Mouse (Mus musculus): ENCODE data around the gene Tfam.

The Tfam gene

GRCm38 (mm10) chr10:71238240-71238554 lies at the start of gene Tfam:
Tfam (minus strand) TSS chr10:71238280.
- DNase-seq = no peak

GRCm38 (mm10) chr10:71285126-71285580 lies 47.1 kb upstream of the Tfam start, which contains the start of gene Ube2d1:
Ube2d1 (minus strand) TSS chr10:71285262.
- peak; percentile 75 to 88 for DNase-seq

- no peak for DNase-seq
Measured at GRCm38 (mm10) chr10:71284511-71285125, 46.5 kb upstream of the Tfam start.

GRCm38 (mm10) chr10:71284131-71284510 lies 46.0 kb upstream of the Tfam start:
- no peak for DNase-seq

GRCm38 (mm10) chr10:71273008-71273739 lies 35.1 kb upstream of the Tfam start:
- no peak for DNase-seq

GRCm38 (mm10) chr10:71267973-71268372 lies 29.9 kb upstream of the Tfam start:
- no peak for DNase-seq

GRCm38 (mm10) chr10:71267511-71267910 lies 29.4 kb upstream of the Tfam start:
- DNase-seq = no peak

GRCm38 (mm10) chr10:71265067-71265466 lies 27.0 kb upstream of the Tfam start:
- no peak for DNase-seq

- DNase-seq = no peak
Measured at GRCm38 (mm10) chr10:71261637-71262036, 23.6 kb upstream of the Tfam start.

GRCm38 (mm10) chr10:71258943-71259342 lies 20.9 kb upstream of the Tfam start:
- DNase-seq = peak; percentile 25 to 28

GRCm38 (mm10) chr10:71258516-71258915 lies 20.4 kb upstream of the Tfam start:
- DNase-seq = no peak

GRCm38 (mm10) chr10:71253147-71253546 lies 15.1 kb upstream of the Tfam start:
- DNase-seq = no peak

GRCm38 (mm10) chr10:71252421-71252820 lies 14.3 kb upstream of the Tfam start:
- DNase-seq = no peak

GRCm38 (mm10) chr10:71251846-71252245 lies 13.8 kb upstream of the Tfam start:
- DNase-seq = no peak

GRCm38 (mm10) chr10:71251256-71251655 lies 13.2 kb upstream of the Tfam start:
- no peak for DNase-seq

- no peak for DNase-seq
Measured at GRCm38 (mm10) chr10:71250472-71250871, 12.4 kb upstream of the Tfam start.

- no peak for DNase-seq
Measured at GRCm38 (mm10) chr10:71249086-71249880, 11.2 kb upstream of the Tfam start.

GRCm38 (mm10) chr10:71246956-71247355 lies 8.9 kb upstream of the Tfam start:
- peak; percentile 42 to 59 for DNase-seq

- peak in 1 of 2 experiments; percentile 22 for DNase-seq
Measured at GRCm38 (mm10) chr10:71239479-71240120, 1.5 kb upstream of the Tfam start.

- DNase-seq = peak; percentile 98
Measured at GRCm38 (mm10) chr10:71237516-71238239, 402 bp downstream of the Tfam start.

- DNase-seq = no peak
Measured at GRCm38 (mm10) chr10:71234071-71234470, 4.0 kb downstream of the Tfam start.

- DNase-seq = peak; percentile 55 to 88
Measured at GRCm38 (mm10) chr10:71225894-71226293, 12.2 kb downstream of the Tfam start.
